Mouse (Mus musculus): ENCODE data around the gene Ambra1. TPM values are rescaled to one million over a fixed set of nuclear protein-coding genes. Genes with fewer than 3 reads are reported as not detected.

Ambra1 gene
- polyA plus RNA-seq (2015; fragmentation: Nextera tagmentation; extraction: Ambion mirVana): 21.0 and 22.9 TPM in 2 replicates

DNA sequence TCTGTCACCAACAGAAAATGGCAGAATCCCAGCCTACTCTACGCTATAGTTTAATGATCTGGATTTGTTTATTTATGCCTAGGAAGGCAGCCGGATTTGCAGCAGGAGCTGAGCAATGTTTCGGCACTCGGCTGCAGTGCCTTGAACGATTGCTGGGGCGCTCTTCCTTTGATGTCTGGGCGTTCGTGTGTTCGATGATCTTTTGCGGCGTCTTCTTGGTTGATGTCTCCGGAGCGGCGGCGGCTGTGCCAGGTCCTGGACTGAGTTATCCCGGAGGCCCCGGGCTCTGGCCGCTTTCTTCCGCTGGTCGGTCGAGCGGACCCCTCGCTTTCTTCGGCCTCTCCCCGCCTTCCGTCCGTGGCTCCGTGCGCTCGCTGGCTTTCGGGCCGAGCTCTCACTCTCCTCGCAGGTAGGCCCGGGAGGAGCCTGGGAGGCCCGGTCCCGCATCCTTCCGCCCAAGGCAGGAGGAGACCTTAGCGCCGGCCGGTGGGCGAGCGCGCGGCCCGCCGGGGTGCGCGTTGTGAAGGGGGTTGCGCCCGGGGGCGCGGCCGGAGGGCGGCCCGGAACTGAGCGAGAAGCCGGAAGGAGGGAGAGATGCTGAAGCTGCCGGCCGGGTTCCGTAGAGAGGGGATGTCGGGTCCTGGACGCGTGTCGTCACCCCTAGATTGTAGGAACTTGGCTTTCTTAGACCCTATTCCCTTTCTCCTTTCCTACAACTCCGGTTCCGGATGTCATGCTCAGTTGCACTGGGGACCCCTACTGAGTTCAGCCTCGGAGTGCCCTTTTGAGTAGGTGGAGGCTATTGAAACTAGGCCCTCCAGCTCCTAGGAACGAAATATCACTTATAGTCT lies at the start of gene Ambra1:
Gene Ambra1, plus strand, starts transcription at position 164 of the 851 bp plus-strand sequence.
- H3K4me2 ChIP-seq: peak within 1 kb of the TSS; percentile 77
- peak within 1 kb of the TSS; percentile 94 for H3K27ac ChIP-seq (replicated peaks)
- H3K9me3 ChIP-seq: no peaks in the 10 kb centered on the region
- peak; percentile 90 for ATAC-seq (ENCODE audit: low read depth)
- H3K4me1 ChIP-seq (replicated peaks): peaks cover 4% of the 10 kb centered on the region
- peaks cover 4% of the 10 kb centered on the region; the same call in 1 of the 2 replicates for H3K27me3 ChIP-seq
- peak within 1 kb of the TSS; percentile 98 for H3K9ac ChIP-seq
- WGBS: under 1% methylated on average over 66 of the region's 68 CpGs
- H3K36me3 ChIP-seq: peaks cover 5% of the 10 kb centered on the region; the same call in 1 of the 2 replicates
- peak within 1 kb of the TSS; percentile 98 for H3K4me3 ChIP-seq

DNA sequence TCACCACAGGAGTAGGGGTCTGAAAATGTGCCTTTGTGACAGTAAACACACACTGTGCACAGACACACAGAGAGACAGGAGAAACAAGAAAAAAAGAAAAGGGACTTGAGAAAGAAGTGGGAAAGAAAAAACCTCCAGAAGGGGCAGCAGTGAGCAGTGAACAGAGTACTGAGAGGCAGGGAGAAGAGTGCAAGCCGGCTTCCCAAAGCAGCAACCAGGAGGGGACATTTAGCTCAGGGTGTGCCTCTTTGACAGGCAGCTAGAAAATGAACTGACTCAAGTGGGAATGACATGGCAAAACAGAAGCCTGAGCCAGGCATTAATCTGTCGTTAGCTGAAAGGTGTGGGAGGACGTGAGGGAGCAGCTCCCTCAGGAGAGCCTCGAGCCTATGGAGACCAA lies 47.1 kb upstream of the Ambra1 start:
- Histone ChIP-seq H3K36me3 (peaks cover 89% of the 10 kb centered on the region), H3K4me2 (no peak overlapping the region), H3K27me3 (no peaks in the 10 kb centered on the region), H3K9me3 (no peaks in the 10 kb centered on the region), H3K4me1 (replicated peaks) (no peaks in the 10 kb centered on the region), H3K4me3 (no peak overlapping the region), H3K27ac (replicated peaks) (no peak overlapping the region), H3K9ac (no peak overlapping the region)
- 67% methylated on average over 4 of the region's 4 CpGs for WGBS
- no peak for ATAC-seq (ENCODE audit: low read depth)

DNA sequence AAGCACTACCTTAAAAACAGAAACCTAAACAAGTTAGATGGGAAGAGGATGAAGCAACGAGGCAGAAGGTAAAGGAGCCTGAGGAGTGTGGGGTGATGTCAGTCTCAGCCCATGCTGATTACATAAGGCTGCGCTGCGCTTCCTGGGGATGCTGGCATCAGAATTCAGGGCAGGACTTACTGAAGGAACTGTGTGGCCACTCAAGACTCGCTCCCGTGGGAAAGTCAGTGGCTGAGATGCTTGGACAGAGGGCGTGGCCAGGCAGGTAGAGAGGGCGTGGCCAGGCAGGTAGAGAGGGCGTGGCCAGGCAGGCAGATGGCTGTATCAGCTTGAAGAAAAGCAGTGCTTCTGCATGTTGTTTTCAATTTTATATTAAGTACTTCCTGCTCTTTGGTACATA lies 46.0 kb upstream of the Ambra1 start:
- Histone ChIP-seq H3K27ac (replicated peaks) (no peak overlapping the region), H3K4me3 (no peak overlapping the region), H3K4me1 (replicated peaks) (no peaks in the 10 kb centered on the region), H3K36me3 (peaks cover 88% of the 10 kb centered on the region), H3K9ac (no peak overlapping the region), H3K9me3 (no peaks in the 10 kb centered on the region), H3K4me2 (no peak overlapping the region), H3K27me3 (no peaks in the 10 kb centered on the region)
- 79% methylated on average over 8 of the region's 8 CpGs for WGBS
- no peak for ATAC-seq (ENCODE audit: low read depth)

DNA sequence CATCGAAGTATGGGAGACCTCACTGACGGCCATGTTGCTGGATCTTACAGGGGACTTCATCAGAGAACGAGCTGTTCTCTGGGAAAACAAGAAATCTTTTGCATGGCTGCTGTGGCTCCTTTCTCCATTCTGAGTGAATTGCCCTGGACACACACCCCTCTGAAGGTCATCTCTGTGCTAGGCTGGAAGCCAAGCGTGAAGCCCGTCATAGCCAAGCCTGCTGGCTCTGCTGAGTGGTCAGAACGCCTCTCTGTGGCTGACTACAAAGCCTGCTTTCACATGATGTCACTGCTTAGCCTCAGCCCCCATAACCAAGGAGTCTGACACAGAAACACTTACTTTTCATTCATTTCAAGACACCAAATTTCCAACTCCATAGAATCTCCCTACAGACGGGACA lies 40.5 kb upstream of the Ambra1 start:
- H3K9me3 ChIP-seq: no peaks in the 10 kb centered on the region
- 81% methylated on average over 7 of the region's 7 CpGs for WGBS
- H3K36me3 ChIP-seq: peaks cover 79% of the 10 kb centered on the region
- H3K27ac ChIP-seq (replicated peaks): no peak overlapping the region
- no peaks in the 10 kb centered on the region for H3K27me3 ChIP-seq
- no peak for ATAC-seq (ENCODE audit: low read depth)
- H3K4me1 ChIP-seq (replicated peaks): no peaks in the 10 kb centered on the region
- no peak overlapping the region for H3K4me3 ChIP-seq
- H3K4me2 ChIP-seq: no peak overlapping the region
- H3K9ac ChIP-seq: no peak overlapping the region

DNA sequence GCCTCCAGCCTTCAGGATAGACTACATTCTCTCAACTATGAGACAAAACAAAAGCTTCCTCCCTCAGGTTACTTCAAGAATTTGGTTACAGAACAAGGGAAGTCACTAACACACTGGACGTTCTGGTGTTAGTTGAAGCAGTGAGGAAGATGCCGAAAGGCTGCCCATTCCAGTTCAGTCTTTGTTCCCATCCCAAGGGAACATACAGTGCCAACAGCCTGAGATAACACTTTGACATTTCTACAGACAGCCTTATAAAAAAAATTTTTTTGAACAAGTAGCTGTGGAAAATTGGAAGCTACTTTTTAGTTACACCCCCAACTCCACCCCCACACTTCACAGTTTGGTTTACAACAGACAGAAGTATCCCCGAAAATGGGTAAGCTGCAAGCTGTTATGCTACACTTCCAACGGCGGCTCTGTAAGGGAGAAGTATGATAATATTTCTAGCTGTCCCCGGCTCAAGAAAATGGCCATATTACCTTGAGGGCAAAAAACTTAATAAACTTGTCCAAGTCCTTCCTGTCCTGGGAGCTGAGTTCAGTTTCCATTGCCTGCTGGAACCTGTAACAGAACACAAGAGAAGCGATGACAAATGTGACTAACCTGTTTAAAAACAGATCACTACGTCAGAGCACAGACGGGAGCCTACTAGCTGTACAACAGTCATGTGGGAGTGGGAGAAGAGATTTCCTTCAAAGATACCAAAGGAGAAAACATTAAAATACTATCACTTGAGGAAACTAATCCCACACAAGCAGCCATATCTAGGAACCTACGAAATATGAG lies 34.3 kb upstream of the Ambra1 start:
- 93% methylated on average over 10 of the region's 10 CpGs for whole genome bisulfite sequencing
- Histone ChIP-seq H3K9me3 (no peaks in the 10 kb centered on the region), H3K4me3 (no peak overlapping the region), H3K4me2 (no peak overlapping the region), H3K36me3 (peaks cover 37% of the 10 kb centered on the region), H3K27me3 (no peaks in the 10 kb centered on the region), H3K9ac (no peak overlapping the region), H3K27ac (replicated peaks) (no peak overlapping the region), H3K4me1 (replicated peaks) (no peaks in the 10 kb centered on the region)
- ATAC-seq (ENCODE audit: low read depth): no peak

DNA sequence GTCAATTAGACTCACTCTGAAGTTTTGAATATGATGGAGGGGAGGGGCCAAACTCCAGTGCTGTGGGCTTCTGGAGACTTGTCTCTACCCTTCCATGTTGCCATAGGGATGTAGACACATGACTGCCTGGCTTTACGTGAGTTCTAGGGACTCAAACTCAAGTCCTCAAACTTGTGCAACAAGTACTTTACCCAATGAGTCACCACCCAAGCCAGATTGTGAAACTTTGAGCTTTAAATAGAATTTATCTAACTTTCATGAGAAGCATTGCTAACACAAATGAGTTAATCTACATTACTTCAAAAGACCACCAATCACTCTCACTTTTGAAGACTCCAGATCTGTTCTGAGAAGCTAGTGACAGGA lies 33.7 kb upstream of the Ambra1 start:
- Histone ChIP-seq H3K4me3 (no peak overlapping the region), H3K4me2 (no peak overlapping the region)
- 84% methylated on average over 1 of the region's 1 CpGs for WGBS

DNA sequence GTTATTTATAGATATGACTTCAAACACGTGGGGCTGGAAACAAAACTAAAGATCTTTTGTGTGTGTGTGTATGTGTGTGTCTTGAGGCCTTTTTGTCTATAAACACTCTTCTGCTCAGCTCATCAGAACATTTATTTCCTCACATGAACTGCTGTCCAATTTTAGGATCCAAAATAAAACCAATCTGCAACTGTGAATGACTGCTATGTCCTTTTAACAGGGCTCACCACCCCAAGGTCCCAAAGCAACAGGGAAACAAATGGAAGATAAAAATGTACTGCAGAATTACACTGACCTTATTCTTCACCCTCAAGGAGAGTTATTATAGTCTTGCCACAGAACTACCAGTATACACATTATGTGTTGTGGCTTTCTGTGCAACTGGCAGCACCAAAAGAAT lies 30.7 kb upstream of the Ambra1 start:
- H3K4me1 ChIP-seq (replicated peaks): no peaks in the 10 kb centered on the region
- H3K4me2 ChIP-seq: no peak overlapping the region
- H3K4me3 ChIP-seq: no peak overlapping the region
- H3K27me3 ChIP-seq: no peaks in the 10 kb centered on the region
- no peak overlapping the region for H3K9ac ChIP-seq
- no peak for ATAC-seq (ENCODE audit: low read depth)
- H3K27ac ChIP-seq (replicated peaks): no peak overlapping the region
- H3K9me3 ChIP-seq: no peaks in the 10 kb centered on the region
- H3K36me3 ChIP-seq: peaks cover 14% of the 10 kb centered on the region
- WGBS: 80% methylated on average over 1 of the region's 1 CpGs

More for the DNA sequence above, 33.7 kb upstream of the Ambra1 start:
- Histone ChIP-seq H3K4me1 (replicated peaks) (no peaks in the 10 kb centered on the region), H3K27ac (replicated peaks) (no peak overlapping the region), H3K9me3 (no peaks in the 10 kb centered on the region), H3K27me3 (no peaks in the 10 kb centered on the region), H3K9ac (no peak overlapping the region), H3K36me3 (peaks cover 34% of the 10 kb centered on the region)
- ATAC-seq (ENCODE audit: low read depth): no peak

DNA sequence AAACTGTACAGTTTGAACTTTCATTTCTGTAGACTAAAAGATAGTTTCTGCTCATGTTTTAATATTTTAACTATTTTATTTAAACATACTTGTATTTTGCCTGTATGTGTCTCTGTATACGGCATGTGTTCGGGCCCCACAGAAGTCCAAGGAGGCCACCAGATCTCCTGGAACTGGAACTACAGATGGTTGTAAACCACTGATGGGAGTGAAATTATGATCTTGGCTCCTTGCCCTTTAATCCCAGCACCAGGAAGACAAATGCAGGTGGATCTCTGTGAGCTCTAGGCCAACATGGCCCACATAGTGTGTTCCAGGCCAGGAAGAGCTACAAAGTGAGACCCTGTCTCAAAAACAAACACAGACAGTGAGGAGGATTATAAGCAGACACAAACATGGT lies 28.6 kb upstream of the Ambra1 start:
- no peak for ATAC-seq (ENCODE audit: low read depth)

DNA sequence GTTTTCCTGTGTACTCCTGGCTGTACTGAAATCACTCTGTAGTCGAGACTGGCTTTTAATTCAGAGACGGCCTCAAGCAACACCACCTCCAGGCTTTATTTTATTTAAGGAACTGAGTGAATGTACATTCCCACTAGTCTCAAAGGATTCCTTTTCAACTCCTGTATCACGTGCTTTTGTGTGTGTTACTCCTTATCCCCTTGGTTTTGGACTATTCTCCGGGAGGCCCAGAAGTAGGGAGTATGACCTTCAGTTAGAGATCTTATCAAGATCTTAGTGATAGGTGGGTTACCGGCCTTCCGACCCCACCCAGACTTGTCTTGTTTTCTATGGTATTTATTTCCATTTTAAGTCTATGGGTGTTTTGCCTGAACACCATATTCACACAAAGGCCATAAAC lies 24.2 kb upstream of the Ambra1 start:
- no peak overlapping the region for H3K4me3 ChIP-seq
- H3K36me3 ChIP-seq: no peaks in the 10 kb centered on the region
- WGBS: 90% methylated on average over 6 of the region's 6 CpGs

More for the DNA sequence above, 28.6 kb upstream of the Ambra1 start:
- Histone ChIP-seq H3K4me2 (no peak overlapping the region), H3K9me3 (no peaks in the 10 kb centered on the region), H3K9ac (no peak overlapping the region), H3K4me1 (replicated peaks) (no peaks in the 10 kb centered on the region), H3K27ac (replicated peaks) (no peak overlapping the region), H3K4me3 (no peak overlapping the region), H3K27me3 (no peaks in the 10 kb centered on the region), H3K36me3 (no peaks in the 10 kb centered on the region)
- 93% methylated on average over 2 of the region's 2 CpGs for WGBS

DNA sequence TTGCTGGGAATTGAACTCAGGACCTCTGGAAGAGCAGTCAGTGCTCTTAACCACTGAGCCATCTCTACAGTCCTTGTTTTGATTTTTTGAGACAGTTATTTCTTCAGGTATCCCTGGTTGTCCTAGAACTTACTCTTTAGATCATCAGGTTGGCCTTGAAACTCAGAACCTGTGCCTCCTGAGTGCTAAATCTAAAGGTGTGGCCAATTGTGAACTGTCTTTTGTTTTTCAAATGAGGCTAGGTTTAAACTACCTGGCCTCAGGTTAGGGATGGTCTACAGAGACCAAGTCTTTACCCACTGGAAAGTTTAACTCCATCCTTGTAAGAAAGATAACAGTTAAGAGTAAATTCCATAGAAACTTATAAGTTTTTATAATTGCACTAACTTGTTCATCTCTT lies 23.5 kb upstream of the Ambra1 start:
- Histone ChIP-seq H3K36me3 (no peaks in the 10 kb centered on the region), H3K27ac (replicated peaks) (no peak overlapping the region), H3K4me3 (no peak overlapping the region), H3K9ac (no peak overlapping the region), H3K27me3 (no peaks in the 10 kb centered on the region), H3K9me3 (no peaks in the 10 kb centered on the region), H3K4me1 (replicated peaks) (peaks cover 15% of the 10 kb centered on the region), H3K4me2 (no peak overlapping the region)
- ATAC-seq (ENCODE audit: low read depth): no peak

More for the DNA sequence above, 24.2 kb upstream of the Ambra1 start:
- H3K9me3 ChIP-seq: no peaks in the 10 kb centered on the region
- H3K27me3 ChIP-seq: no peaks in the 10 kb centered on the region
- H3K4me1 ChIP-seq (replicated peaks): peaks cover 11% of the 10 kb centered on the region
- H3K9ac ChIP-seq: no peak overlapping the region
- ATAC-seq (ENCODE audit: low read depth): no peak
- no peak overlapping the region for H3K27ac ChIP-seq (replicated peaks)
- no peak overlapping the region for H3K4me2 ChIP-seq

DNA sequence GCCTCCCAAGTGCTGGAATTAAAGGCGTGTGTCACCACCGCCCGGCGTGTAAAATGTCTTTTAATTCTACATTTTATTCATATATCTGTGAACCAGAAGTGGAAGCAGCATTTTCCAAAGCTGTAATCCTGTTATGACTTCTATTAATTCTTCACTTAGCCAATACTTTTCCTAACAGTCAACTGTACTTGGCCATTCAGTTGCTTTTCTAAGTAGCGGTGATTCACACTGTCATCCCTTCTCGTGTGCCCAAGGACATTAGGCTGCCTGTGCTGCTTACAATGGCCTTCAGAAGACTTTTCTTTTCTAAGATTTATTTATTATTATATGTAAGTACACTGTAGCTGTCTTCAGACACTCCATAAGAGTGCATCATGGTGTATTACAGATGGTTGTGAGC lies 21.6 kb upstream of the Ambra1 start:
- no peak for ATAC-seq (ENCODE audit: low read depth)
- Histone ChIP-seq H3K4me1 (replicated peaks) (peaks cover 29% of the 10 kb centered on the region), H3K9ac (no peak overlapping the region), H3K4me3 (no peak overlapping the region), H3K27me3 (no peaks in the 10 kb centered on the region), H3K36me3 (no peaks in the 10 kb centered on the region), H3K4me2 (no peak overlapping the region), H3K9me3 (no peaks in the 10 kb centered on the region), H3K27ac (replicated peaks) (no peak overlapping the region)
- 91% methylated on average over 6 of the region's 6 CpGs for WGBS
